Mouse (Mus musculus) C2C12 (cell line): ENCODE results near the gene Krt33b. TPM values are rescaled to one million over a fixed set of nuclear protein-coding genes. Genes with fewer than 3 reads are reported as not detected.
A peak's percentile ranks its signal among the peaks of the same experiment; 100 is the strongest.

Experiments
- H3K27me3 ChIP-seq: one replicate; pipeline ENCODE4 v1.6.1; 2011; ENCODE audit not compliant: control insufficient read depth, insufficient read depth, insufficient read length
- H3K36me3 ChIP-seq: one replicate; pipeline ENCODE4 v1.6.1; 2011; ENCODE audit not compliant: control insufficient read depth, insufficient read depth
- H3K4me3 ChIP-seq: one replicate; pipeline ENCODE4 v1.5.1; 2011; ENCODE audit warnings: mild to moderate bottlenecking, control low read depth; ENCODE audit not compliant: poor library complexity, insufficient read depth, severe bottlenecking
- H3K79me2 ChIP-seq: one replicate; pipeline ENCODE4 v1.6.1; 2011; ENCODE audit not compliant: control insufficient read depth, insufficient read depth
- H3K79me3 ChIP-seq: one replicate; pipeline ENCODE4 v1.6.1; 2011; ENCODE audit warnings: low read depth, control low read depth
- H3ac ChIP-seq: one replicate; pipeline ENCODE3; 2011; ENCODE audit warnings: low read depth; ENCODE audit not compliant: control insufficient read depth, insufficient read length
- CEBPB ChIP-seq: IDR thresholded peaks from one replicate; pipeline ENCODE4 v1.6.1; 2011; ENCODE audit warnings: low read depth, mild to moderate bottlenecking, control low read depth, moderate library complexity
- CTCF ChIP-seq: IDR thresholded peaks from one replicate; pipeline ENCODE4 v1.5.1; 2011; ENCODE audit not compliant: control insufficient read depth, insufficient read depth, insufficient read length
- FOSL1 ChIP-seq: IDR thresholded peaks from one replicate; pipeline ENCODE4 v1.8.0; 2011; ENCODE audit warnings: mild to moderate bottlenecking, low read length; ENCODE audit not compliant: poor library complexity, insufficient read depth, severe bottlenecking
- MAX ChIP-seq: IDR thresholded peaks from one replicate; pipeline ENCODE4 v1.6.1; 2011; ENCODE audit warnings: mild to moderate bottlenecking, control low read depth
- MYOD1 ChIP-seq: IDR thresholded peaks from one replicate; pipeline ENCODE4 v1.6.1; 2011; ENCODE audit warnings: low read depth; ENCODE audit not compliant: control insufficient read depth, insufficient read length
- MYOG ChIP-seq: IDR thresholded peaks from one replicate; pipeline ENCODE4 v1.6.1; 2011; ENCODE audit not compliant: control insufficient read depth, insufficient read length; ENCODE audit errors: extremely low read depth
- USF1 ChIP-seq: IDR thresholded peaks from one replicate; pipeline ENCODE4 v1.6.1; 2011; ENCODE audit warnings: low read depth, mild to moderate bottlenecking, control low read depth, moderate library complexity
- polyA plus RNA-seq: library from polyadenylated mRNA; unstranded; fragments of >200 nt; fragmentation: generic; extraction: Trizol; gene quantifications from one replicate; pipeline ENCODE4 v1.2.1, GENCODE M21; 2012; ENCODE audit warnings: missing spikeins

Krt33b gene
- polyA plus RNA-seq, 1 experiment, result not detected

- Histone ChIP-seq H3K4me3 (no peak overlapping the region), H3K79me3 (no peaks in the 10 kb centered on the region), H3K36me3 (no peaks in the 10 kb centered on the region), H3ac (no peak overlapping the region), H3K79me2 (no peaks in the 10 kb centered on the region), H3K27me3 (peaks cover 26% of the 10 kb centered on the region)
- no peak for TF ChIP-seq FOSL1
- TF ChIP-seq MYOG, result no peak
- TF ChIP-seq CEBPB, result no peak
- TF ChIP-seq USF1, result no peak
- no peak for TF ChIP-seq MAX
- TF ChIP-seq MYOD1, result no peak
- TF ChIP-seq CTCF, result no peak
These were observed 39.1 kb downstream of the Krt33b start for GRCm38 (mm10) chr11:99990571-99990970.

GRCm38 (mm10) chr11:99989881-99990405 lies 39.7 kb downstream of the Krt33b start:
- TF ChIP-seq MYOD1 (peak; percentile 49), USF1 (no peak)
- no peak overlapping the region for H3K4me3 ChIP-seq
- H3K79me3 ChIP-seq, result no peaks in the 10 kb centered on the region
- no peaks in the 10 kb centered on the region for H3K79me2 ChIP-seq
- no peak overlapping the region for H3ac ChIP-seq
- H3K27me3 ChIP-seq, result peaks cover 28% of the 10 kb centered on the region
- no peaks in the 10 kb centered on the region for H3K36me3 ChIP-seq

- Histone ChIP-seq H3ac (no peak overlapping the region), H3K36me3 (no peaks in the 10 kb centered on the region), H3K4me3 (no peak overlapping the region), H3K79me2 (no peaks in the 10 kb centered on the region), H3K27me3 (peaks cover 29% of the 10 kb centered on the region), H3K79me3 (no peaks in the 10 kb centered on the region)
- TF ChIP-seq MYOG, result no peak
- no peak for TF ChIP-seq FOSL1
- TF ChIP-seq CTCF, result no peak
- TF ChIP-seq USF1, result no peak
- TF ChIP-seq CEBPB, result no peak
- TF ChIP-seq MAX, result no peak
- TF ChIP-seq MYOD1, result no peak
These were observed 41.1 kb downstream of the Krt33b start for GRCm38 (mm10) chr11:99988530-99988929.

GRCm38 (mm10) chr11:99986180-99986647 lies 43.5 kb downstream of the Krt33b start, which contains the start of gene Krtap16-1:
Gene Krtap16-1 (minus strand): TSS chr11:99986597.
- H3K79me2 ChIP-seq, result no peaks in the 10 kb centered on the region
- no peak within 1 kb of the TSS for H3K4me3 ChIP-seq
- peak within 1 kb of the TSS; percentile 31 for H3ac ChIP-seq
- no peaks in the 10 kb centered on the region for H3K79me3 ChIP-seq
- H3K36me3 ChIP-seq, result no peaks in the 10 kb centered on the region
- H3K27me3 ChIP-seq, result peaks cover 31% of the 10 kb centered on the region
- TF ChIP-seq CTCF, result no peak
- TF ChIP-seq MYOD1, result peak; percentile 81

GRCm38 (mm10) chr11:99985291-99986092 lies 44.2 kb downstream of the Krt33b start:
- H3ac ChIP-seq, result peak overlapping the region; percentile 31
- H3K36me3 ChIP-seq, result no peaks in the 10 kb centered on the region
- H3K4me3 ChIP-seq, result no peak overlapping the region
- H3K27me3 ChIP-seq, result peaks cover 39% of the 10 kb centered on the region
- no peaks in the 10 kb centered on the region for H3K79me2 ChIP-seq
- no peaks in the 10 kb centered on the region for H3K79me3 ChIP-seq
- peak; percentile 90 for TF ChIP-seq MYOD1
- TF ChIP-seq CTCF, result no peak

DNA sequence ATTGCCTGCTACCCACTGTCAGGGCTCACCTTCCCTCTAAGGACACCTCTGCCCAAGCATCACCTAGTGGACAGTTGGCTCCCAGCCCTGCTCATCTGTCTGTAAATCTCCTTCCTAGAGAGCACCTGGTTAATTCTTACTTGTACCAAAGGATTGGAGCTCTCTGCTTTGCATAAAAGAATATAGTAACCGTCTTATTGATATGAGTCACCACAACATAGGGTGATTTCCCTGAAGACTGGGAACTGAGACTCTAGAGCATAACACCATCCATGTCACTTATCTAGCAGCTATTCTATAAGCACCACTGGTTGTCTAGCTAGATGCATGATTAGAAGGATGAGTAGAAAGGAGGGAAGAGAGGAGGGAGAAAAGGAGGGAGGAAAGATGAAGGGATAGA lies 46.2 kb downstream of the Krt33b start:
- H3K27me3 ChIP-seq, result peaks cover 53% of the 10 kb centered on the region

More for the DNA sequence above, 46.2 kb downstream of the Krt33b start:
- Histone ChIP-seq H3K79me3 (no peaks in the 10 kb centered on the region), H3K36me3 (no peaks in the 10 kb centered on the region), H3K4me3 (no peak overlapping the region), H3ac (no peak overlapping the region), H3K79me2 (no peaks in the 10 kb centered on the region)
- TF ChIP-seq MYOG, result no peak
- no peak for TF ChIP-seq FOSL1
- no peak for TF ChIP-seq MAX
- TF ChIP-seq MYOD1, result no peak
- no peak for TF ChIP-seq CEBPB
- TF ChIP-seq CTCF, result no peak
- TF ChIP-seq USF1, result no peak
